Mouse (Mus musculus): ENCODE measurements around the gene Abcd4. TPM values are rescaled to one million over a fixed set of nuclear protein-coding genes. Genes with fewer than 3 reads are reported as not detected.

Abcd4 gene
- 1 to 10 TPM; 3.4 to 4.0 TPM for total RNA-seq (2021)
- long read RNA-seq, experiment 1, partial matches to known transcripts, result 1 of 2 reads
- long read RNA-seq, experiment 1, other reads (novel, unspliced or antisense), result 0 of 2 reads
- long read RNA-seq, experiment 2, partial matches to known transcripts, result 0 of 1 reads
- long read RNA-seq, experiment 2, other reads (novel, unspliced or antisense), result 0 of 1 reads

DNA sequence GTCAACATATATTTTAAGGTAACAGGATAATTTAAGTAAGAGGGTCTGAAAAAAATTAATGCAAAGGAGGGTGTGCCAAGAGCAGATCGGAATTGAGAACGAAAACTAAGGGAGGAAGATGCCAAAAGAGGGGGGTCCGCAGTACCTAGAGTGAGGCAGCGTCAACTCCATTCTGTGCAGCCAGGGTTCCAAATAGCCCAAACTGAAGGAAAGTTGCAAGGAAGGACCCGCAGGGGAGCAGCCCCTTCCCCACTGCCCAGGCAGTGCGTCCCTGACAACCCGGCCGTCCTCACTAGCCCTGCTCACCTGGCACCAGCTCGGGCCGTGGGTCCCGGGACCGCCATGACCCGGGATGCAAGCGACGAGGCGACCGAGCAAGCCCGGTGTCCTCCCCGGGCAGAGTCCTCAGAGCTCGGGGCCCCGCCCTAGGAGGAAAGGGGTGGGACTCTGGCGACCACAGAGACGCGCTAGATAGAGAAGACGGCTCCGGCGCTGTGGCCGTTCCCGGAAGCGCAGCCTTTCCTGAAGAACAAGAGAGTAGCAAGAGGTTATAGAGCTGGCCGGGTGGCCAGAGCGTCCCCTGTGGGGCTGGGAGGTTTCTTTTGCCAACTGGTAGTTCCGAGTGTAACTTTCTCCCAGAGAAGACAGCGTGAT, at the start of gene Abcd4:
Gene Abcd4, minus strand, starts transcription at position 437 of the 654 bp plus-strand sequence.
- intact Hi-C loops (cut with DNase I), result no loop called here
- DNase-seq, result peak; percentile 89 to 93

DNA sequence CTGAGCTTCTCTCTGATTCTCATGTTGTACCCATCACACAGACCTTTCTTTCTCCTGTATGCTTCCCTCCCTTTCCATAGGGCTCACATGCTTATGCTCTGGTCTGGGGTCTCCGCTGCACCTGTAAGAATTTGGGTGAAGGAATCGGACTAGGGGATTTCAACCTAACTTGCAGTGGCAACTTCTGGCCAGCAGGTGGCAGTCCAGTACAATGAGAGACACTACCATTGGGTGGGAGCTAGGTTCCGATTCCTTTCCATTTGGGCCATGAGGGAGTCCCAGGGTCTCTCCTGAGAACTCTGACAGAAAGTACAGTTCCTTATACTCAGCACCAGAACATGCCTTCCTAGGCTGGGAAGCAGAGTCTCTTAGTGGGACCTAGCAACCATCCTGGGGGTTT, 36.7 kb upstream of the Abcd4 start:
- intact Hi-C loops (cut with DNase I), result loop anchor here (1.0 kb wide), 1 partner anchor 101 kb away; no protein-coding TSS in a partner anchor
- peak in 1 of 2 experiments; percentile 47 for DNase-seq

- DNase-seq, result no peak
- intact Hi-C loops (cut with DNase I), result no loop called here
These were observed 33.0 kb upstream of the Abcd4 start for GRCm38 (mm10) chr12:84650234-84650633.

GRCm38 (mm10) chr12:84640654-84641053, 23.4 kb upstream of the Abcd4 start, which contains the start of gene Vrtn:
Gene Vrtn (plus strand): TSS chr12:84641019.
- no peak for DNase-seq
- intact Hi-C loops (cut with DNase I), result no loop called here

- intact Hi-C loops (cut with DNase I), result no loop called here
- DNase-seq, result no peak
These were observed 23.0 kb upstream of the Abcd4 start for GRCm38 (mm10) chr12:84640253-84640652.

- intact Hi-C loops (cut with DNase I), result no loop called here
- no peak for DNase-seq
These were observed 14.7 kb upstream of the Abcd4 start for GRCm38 (mm10) chr12:84631867-84632266.

DNA sequence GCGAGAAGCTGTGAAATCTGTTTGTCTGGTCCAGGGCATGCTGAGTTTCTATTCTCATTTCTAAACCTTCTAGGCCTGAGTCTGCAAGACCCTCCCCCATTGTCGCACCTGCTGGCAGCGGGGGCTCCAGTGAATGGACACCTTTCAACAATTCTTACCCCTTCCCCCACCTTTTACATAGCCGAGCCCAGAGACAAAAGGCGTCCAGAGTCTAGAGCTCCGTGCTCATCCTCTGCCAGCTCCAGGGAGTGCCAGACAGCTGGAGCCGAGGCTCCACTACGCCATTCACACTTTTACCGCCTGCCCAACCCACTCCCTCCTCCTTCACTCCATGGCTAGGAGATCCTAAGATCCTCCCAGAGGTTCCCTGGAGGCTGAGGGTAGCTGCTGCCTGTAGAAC, 7.9 kb upstream of the Abcd4 start:
- DNase-seq, result no peak
- intact Hi-C loops (cut with DNase I), result no loop called here

- no peak for DNase-seq
- intact Hi-C loops (cut with DNase I), result no loop called here
These were observed 7.4 kb upstream of the Abcd4 start for GRCm38 (mm10) chr12:84624601-84625000.

GRCm38 (mm10) chr12:84620975-84621374, 3.8 kb upstream of the Abcd4 start:
- intact Hi-C loops (cut with DNase I), result no loop called here
- DNase-seq, result no peak

DNA sequence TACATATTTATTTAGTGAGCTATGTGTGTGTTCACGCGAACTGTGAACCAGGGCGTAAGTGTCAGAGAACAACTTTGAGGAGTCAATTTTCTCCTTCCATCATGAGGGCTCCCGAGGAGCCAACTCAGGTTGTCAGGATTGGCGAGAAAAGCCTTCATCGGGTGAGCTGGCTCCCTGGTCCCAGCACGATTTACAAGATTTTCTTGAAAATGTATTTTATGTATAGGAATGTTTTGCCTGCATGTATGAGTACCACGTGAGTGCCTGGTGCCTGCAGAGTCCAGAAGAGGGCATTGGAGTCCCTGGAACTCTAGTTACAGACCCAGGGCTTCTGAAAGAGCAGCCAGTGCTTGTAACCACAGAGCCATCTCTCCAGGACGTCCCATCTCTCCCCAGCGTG, 450 bp upstream of the Abcd4 start:
- DNase-seq, result no peak
- intact Hi-C loops (cut with DNase I), result no loop called here

GRCm38 (mm10) chr12:84614524-84614923, 2.7 kb downstream of the Abcd4 start:
- no peak for DNase-seq
- intact Hi-C loops (cut with DNase I), result no loop called here

- intact Hi-C loops (cut with DNase I), result no loop called here
- no peak for DNase-seq
These were observed 3.2 kb downstream of the Abcd4 start for GRCm38 (mm10) chr12:84614001-84614400.

DNA sequence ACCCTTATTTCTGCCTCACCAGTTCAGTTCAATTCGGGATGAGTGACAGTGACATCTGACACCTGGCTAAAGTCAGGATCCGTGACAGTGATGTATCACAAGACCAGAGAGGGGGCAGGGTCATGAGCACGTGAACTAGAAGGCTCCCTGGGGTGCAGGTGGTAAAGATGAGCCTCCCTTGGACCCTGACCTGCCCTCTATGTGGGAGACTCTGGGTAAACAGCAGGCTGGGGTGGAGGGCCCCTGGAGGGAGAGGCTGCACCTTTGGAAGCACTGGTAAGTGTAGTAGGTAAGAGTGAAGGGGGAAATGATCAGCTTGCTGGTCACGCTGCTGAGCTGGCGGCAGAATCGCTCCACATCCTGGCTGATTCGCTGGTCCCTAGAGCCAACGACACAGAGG, 4.7 kb downstream of the Abcd4 start:
- intact Hi-C loops (cut with DNase I), result no loop called here
- DNase-seq, result no peak

DNA sequence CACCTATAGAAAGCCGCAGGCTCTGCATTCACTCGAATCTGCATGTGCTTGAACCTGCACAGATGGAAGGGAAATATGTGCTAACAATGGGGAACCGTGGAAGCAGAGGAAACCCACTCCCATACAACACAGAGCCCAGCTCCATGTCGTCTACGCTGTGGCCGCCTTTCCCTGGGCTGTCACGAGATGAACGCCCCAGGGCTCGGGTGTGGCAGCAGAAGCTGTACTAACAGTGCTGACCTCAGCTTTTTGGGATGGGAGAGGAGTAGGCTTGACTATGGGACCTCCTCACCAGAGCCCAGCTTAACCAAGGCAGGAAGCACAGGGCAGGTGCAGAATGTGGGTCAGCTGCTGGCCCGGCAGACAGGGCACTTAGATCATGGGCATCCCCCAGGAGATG, 5.5 kb downstream of the Abcd4 start:
- intact Hi-C loops (cut with DNase I), result no loop called here
- no peak for DNase-seq

- intact Hi-C loops (cut with DNase I), result no loop called here
- no peak for DNase-seq
These were observed 11.4 kb downstream of the Abcd4 start for GRCm38 (mm10) chr12:84605860-84606259.

DNA sequence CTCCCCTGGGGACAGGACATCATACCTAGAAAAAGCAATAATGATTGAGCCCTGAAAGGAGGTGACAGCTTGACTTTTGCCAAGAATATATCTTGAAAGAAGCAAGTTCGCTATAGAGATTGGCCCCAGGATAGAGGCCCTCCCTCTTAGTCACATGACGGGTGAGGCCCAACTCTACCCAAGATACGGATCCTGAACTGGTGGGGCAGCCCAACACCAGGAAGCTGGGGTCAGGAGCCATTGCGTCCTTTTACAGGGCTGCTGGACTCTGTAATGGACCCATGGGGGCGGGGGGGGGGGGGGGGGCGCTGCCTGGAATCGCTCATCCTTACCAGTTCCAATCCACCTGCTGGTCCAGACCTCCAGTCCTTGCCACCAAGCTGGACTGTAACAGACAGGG, 13.2 kb downstream of the Abcd4 start:
- no peak for DNase-seq
- intact Hi-C loops (cut with DNase I), result no loop called here

DNA sequence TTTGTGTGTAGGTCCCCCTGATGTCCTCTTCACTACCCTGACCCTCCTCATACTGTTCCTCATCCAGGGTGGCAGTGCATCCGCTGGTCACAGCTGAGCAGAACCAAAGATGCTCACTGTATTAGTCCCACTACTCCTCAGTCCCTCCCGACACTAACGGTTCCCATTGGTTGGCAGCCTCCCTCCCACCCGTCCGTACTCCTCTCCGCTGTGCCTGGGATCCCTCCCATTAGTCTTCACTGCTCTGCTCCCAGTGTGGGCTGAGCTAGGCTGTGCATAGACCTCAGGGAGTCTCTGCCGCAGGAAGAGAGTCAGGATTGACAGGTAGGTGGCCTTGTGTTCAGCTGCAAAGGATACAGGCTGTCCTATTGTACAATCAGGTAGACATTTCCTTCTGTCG, 18.9 kb downstream of the Abcd4 start:
- no peak for DNase-seq
- intact Hi-C loops (cut with DNase I), result no loop called here

GRCm38 (mm10) chr12:84589825-84590761, 27.1 kb downstream of the Abcd4 start:
- DNase-seq, result peak; percentile 89
- intact Hi-C loops (cut with DNase I), result loop anchor here (2.0 to 5.0 kb wide), 2 partner anchors 48 to 119 kb away; no protein-coding TSS in a partner anchor

DNA sequence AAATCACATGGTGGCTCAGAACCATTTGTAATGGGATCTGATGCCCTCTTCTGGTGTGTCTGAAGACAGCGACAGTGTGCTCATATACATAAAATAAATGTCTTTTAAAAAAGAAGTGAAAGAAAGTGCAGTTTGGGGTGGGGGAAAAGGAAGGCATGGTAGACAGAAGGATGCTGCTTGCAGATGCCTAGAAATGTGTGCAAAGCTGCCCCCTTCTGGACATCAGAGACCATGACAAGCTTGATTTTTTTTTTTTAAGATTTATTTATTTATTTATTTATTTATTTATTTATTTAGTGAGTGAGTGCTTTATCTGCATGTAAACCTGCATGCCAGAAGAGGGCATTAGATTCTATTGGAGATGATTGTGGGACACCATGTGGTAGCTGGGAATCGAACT, 35.9 kb downstream of the Abcd4 start:
- DNase-seq, result no peak
- intact Hi-C loops (cut with DNase I), result no loop called here

DNA sequence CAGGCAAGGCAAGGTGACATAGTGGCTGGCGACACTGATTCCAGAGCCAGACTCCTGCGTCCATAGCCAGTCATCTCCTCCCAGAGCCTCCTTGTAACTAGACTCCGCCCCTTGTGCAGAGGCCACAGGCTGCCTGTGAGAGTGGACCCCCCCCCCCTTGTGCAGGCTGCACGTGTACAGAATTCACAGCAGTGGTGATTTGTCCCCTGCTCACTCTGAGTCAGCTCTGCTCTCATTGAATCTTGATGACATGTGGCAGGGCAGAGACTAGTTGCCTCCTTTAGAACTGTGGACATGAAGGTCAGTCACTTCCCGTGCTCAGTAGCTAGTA, 38.8 kb downstream of the Abcd4 start:
- no peak for DNase-seq
- intact Hi-C loops (cut with DNase I), result no loop called here

DNA sequence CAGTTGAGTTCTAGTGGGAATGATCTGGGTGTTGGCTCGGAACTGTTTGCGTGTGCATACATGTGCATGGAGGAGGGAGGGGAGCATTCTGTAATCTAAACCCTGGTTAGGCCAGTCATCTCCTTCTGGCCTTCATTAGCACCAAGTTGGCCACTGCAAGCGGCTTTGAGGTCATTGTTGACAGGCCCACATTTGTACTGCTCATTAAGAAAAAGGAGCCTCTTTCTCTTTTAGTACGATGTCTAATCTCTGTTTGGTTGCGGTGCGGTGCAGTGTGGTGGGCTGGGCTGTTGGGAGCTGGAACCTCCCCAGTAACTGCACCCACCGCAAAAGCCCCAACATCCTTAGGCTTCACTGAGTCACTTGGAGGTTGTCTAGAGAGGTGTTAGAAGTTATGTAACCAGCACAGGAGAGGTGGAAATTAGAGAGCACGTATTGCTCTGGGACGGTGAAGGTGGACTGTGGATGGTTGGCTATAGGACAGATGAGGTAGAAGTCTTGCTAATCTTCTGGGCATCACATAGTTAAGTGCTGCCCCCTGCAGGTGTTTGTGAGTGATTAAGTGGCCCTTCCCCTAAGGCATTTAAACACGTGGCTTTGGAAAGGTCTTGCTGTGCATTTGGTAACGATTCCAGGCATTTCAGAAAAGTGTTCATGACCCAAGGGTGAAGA, 39.3 kb downstream of the Abcd4 start:
- intact Hi-C loops (cut with DNase I), result no loop called here

More for the DNA sequence above, 39.3 kb downstream of the Abcd4 start:
- DNase-seq, result no peak
